Mouse (Mus musculus) lung, postnatal 10 days (tissue): Measurements from ENCODE around the gene Prlh.

Source experiments
- DNase-seq: peaks from one replicate; pipeline ENCODE4 v3.0.0; 2021

Prlh gene

GRCm38 (mm10) chr1:90952808-90953207 lies at the start of gene Prlh:
TSS of gene Prlh (plus strand) at chr1:90953108.
- no peak for DNase-seq

GRCm38 (mm10) chr1:90903211-90903945 lies 49.5 kb upstream of the Prlh start:
- DNase-seq: no peak

- DNase-seq: peak; percentile 72
Measured at GRCm38 (mm10) chr1:90903971-90904458, 48.9 kb upstream of the Prlh start.

- DNase-seq: no peak
Measured at GRCm38 (mm10) chr1:90904729-90905404, 48.0 kb upstream of the Prlh start.

GRCm38 (mm10) chr1:90906357-90906756 lies 46.6 kb upstream of the Prlh start:
- DNase-seq: peak; percentile 77

GRCm38 (mm10) chr1:90909161-90909560 lies 43.7 kb upstream of the Prlh start:
- DNase-seq: peak; percentile 83

- DNase-seq: peak; percentile 89
Measured at GRCm38 (mm10) chr1:90909631-90910152, 43.2 kb upstream of the Prlh start.

- no peak for DNase-seq
Measured at GRCm38 (mm10) chr1:90913231-90913630, 39.7 kb upstream of the Prlh start.

GRCm38 (mm10) chr1:90914948-90915569 lies 37.8 kb upstream of the Prlh start, which contains the start of gene Mlph:
TSS of gene Mlph (plus strand) at chr1:90915085.
- peak; percentile 73 for DNase-seq

GRCm38 (mm10) chr1:90917509-90917908 lies 35.4 kb upstream of the Prlh start:
- DNase-seq: no peak

- DNase-seq: no peak
Measured at GRCm38 (mm10) chr1:90921687-90922086, 31.2 kb upstream of the Prlh start.

GRCm38 (mm10) chr1:90926030-90926429 lies 26.9 kb upstream of the Prlh start:
- peak; percentile 30 for DNase-seq

- peak; percentile 72 for DNase-seq
Measured at GRCm38 (mm10) chr1:90927308-90927707, 25.6 kb upstream of the Prlh start.

GRCm38 (mm10) chr1:90927929-90928574 lies 24.9 kb upstream of the Prlh start:
- peak; percentile 26 for DNase-seq

GRCm38 (mm10) chr1:90928575-90928934 lies 24.4 kb upstream of the Prlh start:
- peak; percentile 94 for DNase-seq

GRCm38 (mm10) chr1:90933001-90933400 lies 19.9 kb upstream of the Prlh start:
- DNase-seq: no peak

GRCm38 (mm10) chr1:90936990-90937389 lies 15.9 kb upstream of the Prlh start:
- no peak for DNase-seq

GRCm38 (mm10) chr1:90939980-90940379 lies 12.9 kb upstream of the Prlh start:
- no peak for DNase-seq

- peak; percentile 47 for DNase-seq
Measured at GRCm38 (mm10) chr1:90945171-90945570, 7.7 kb upstream of the Prlh start.

GRCm38 (mm10) chr1:90947252-90947651 lies 5.7 kb upstream of the Prlh start:
- DNase-seq: no peak

- DNase-seq: no peak
Measured at GRCm38 (mm10) chr1:90949309-90949708, 3.6 kb upstream of the Prlh start.

- DNase-seq: no peak
Measured at GRCm38 (mm10) chr1:90951670-90952069, 1.2 kb upstream of the Prlh start.

- DNase-seq: no peak
Measured at GRCm38 (mm10) chr1:90953688-90954087, 780 bp downstream of the Prlh start.
